Mouse (Mus musculus): Measurements from ENCODE around the gene Ybx3. TPM values are rescaled to one million over a fixed set of nuclear protein-coding genes. Genes with fewer than 3 reads are reported as not detected.

The Ybx3 gene
- polyA plus RNA-seq, 1 experiment from 2014 or later: 67.0 TPM

- H3K9ac ChIP-seq (ENCODE audit: low read length): no peak overlapping the region
- H3K27ac ChIP-seq (replicated peaks): no peak overlapping the region
- TF ChIP-seq CTCF (IDR thresholded peaks at IDR 0.05; ENCODE audit: low read depth) (no peak), EP300 (optimal IDR thresholded peaks at IDR 0.05) (no peak)
- H3K27me3 ChIP-seq (ENCODE audit: control insufficient read depth, insufficient read depth, low read length): no peaks in the 10 kb centered on the region
- no peaks in the 10 kb centered on the region for H3K36me3 ChIP-seq (ENCODE audit: control insufficient read depth, insufficient read depth, low read length)
- H3K4me3 ChIP-seq (ENCODE audit: low read depth, low read length): no peak overlapping the region
- no peak overlapping the region for H3K4me2 ChIP-seq (replicated peaks; ENCODE audit: low read depth)
- DNase-seq (ENCODE audit: low spot score) (peak; percentile 42), ATAC-seq (ENCODE audit: low FRiP score, low TSS enrichment) (peak; percentile 77)
- 65% methylated on average over 3 of the region's 3 CpGs for WGBS
- H3K4me1 ChIP-seq (replicated peaks; ENCODE audit: control insufficient read depth, insufficient read depth): no peaks in the 10 kb centered on the region
- no peaks in the 10 kb centered on the region for H3K9me3 ChIP-seq (ENCODE audit: control insufficient read depth, low read length)
These were observed 49.0 kb downstream of the Ybx3 start for GRCm38 (mm10) chr6:131339309-131339708.

- Histone ChIP-seq H3K27ac (replicated peaks) (no peak overlapping the region), H3K4me1 (replicated peaks; ENCODE audit: control insufficient read depth, insufficient read depth) (no peaks in the 10 kb centered on the region), H3K4me3 (ENCODE audit: low read depth, low read length) (no peak overlapping the region), H3K36me3 (ENCODE audit: control insufficient read depth, insufficient read depth, low read length) (no peaks in the 10 kb centered on the region), H3K4me2 (replicated peaks; ENCODE audit: low read depth) (no peak overlapping the region), H3K9ac (ENCODE audit: low read length) (no peak overlapping the region), H3K27me3 (ENCODE audit: control insufficient read depth, insufficient read depth, low read length) (no peaks in the 10 kb centered on the region), H3K9me3 (ENCODE audit: control insufficient read depth, low read length) (no peaks in the 10 kb centered on the region)
- ATAC-seq (ENCODE audit: low FRiP score, low TSS enrichment) (no peak), DNase-seq (ENCODE audit: low spot score) (no peak)
- WGBS: 77% methylated on average over 1 of the region's 1 CpGs
- TF ChIP-seq CTCF (IDR thresholded peaks at IDR 0.05; ENCODE audit: low read depth): no peak
- TF ChIP-seq EP300 (optimal IDR thresholded peaks at IDR 0.05): no peak
These were observed 49.5 kb downstream of the Ybx3 start for GRCm38 (mm10) chr6:131338787-131339186.

- Histone ChIP-seq H3K27ac (replicated peaks) (no peak overlapping the region), H3K9ac (ENCODE audit: low read length) (no peak overlapping the region), H3K9me3 (ENCODE audit: control insufficient read depth, low read length) (no peaks in the 10 kb centered on the region), H3K4me1 (replicated peaks; ENCODE audit: control insufficient read depth, insufficient read depth) (no peaks in the 10 kb centered on the region), H3K4me2 (replicated peaks; ENCODE audit: low read depth) (no peak overlapping the region), H3K4me3 (ENCODE audit: low read depth, low read length) (no peak overlapping the region), H3K27me3 (ENCODE audit: control insufficient read depth, insufficient read depth, low read length) (no peaks in the 10 kb centered on the region), H3K36me3 (ENCODE audit: control insufficient read depth, insufficient read depth, low read length) (no peaks in the 10 kb centered on the region)
- TF ChIP-seq CTCF (IDR thresholded peaks at IDR 0.05; ENCODE audit: low read depth): no peak
- no peak for TF ChIP-seq EP300 (optimal IDR thresholded peaks at IDR 0.05)
- 67% methylated on average over 2 of the region's 2 CpGs for WGBS
- ATAC-seq (ENCODE audit: low FRiP score, low TSS enrichment) (peak; percentile 51; the same call in 1 of the 2 replicates), DNase-seq (ENCODE audit: low spot score) (peak; percentile 59)
These were observed 61.2 kb downstream of the Ybx3 start for GRCm38 (mm10) chr6:131327076-131327475.

GRCm38 (mm10) chr6:131321854-131322639 lies 66.2 kb downstream of the Ybx3 start:
- TF ChIP-seq CTCF (IDR thresholded peaks at IDR 0.05; ENCODE audit: low read depth) (no peak), EP300 (optimal IDR thresholded peaks at IDR 0.05) (no peak)
- peak overlapping the region; percentile 59 for H3K27ac ChIP-seq (replicated peaks)
- ATAC-seq (ENCODE audit: low FRiP score, low TSS enrichment): peak; percentile 94

GRCm38 (mm10) chr6:131316155-131317101 lies 71.8 kb downstream of the Ybx3 start:
- no peaks in the 10 kb centered on the region for H3K36me3 ChIP-seq (ENCODE audit: control insufficient read depth, insufficient read depth, low read length)
- DNase-seq (ENCODE audit: low spot score): peak; percentile 75
- no peak overlapping the region for H3K4me3 ChIP-seq (ENCODE audit: low read depth, low read length)
- H3K9ac ChIP-seq (ENCODE audit: low read length): no peak overlapping the region
- peak; percentile 98 for ATAC-seq (ENCODE audit: low FRiP score, low TSS enrichment)
- no peak overlapping the region for H3K4me2 ChIP-seq (replicated peaks; ENCODE audit: low read depth)
- WGBS: 59% methylated on average over 7 of the region's 7 CpGs
- no peaks in the 10 kb centered on the region for H3K4me1 ChIP-seq (replicated peaks; ENCODE audit: control insufficient read depth, insufficient read depth)
- peak overlapping the region; percentile 90 for H3K27ac ChIP-seq (replicated peaks)
- no peaks in the 10 kb centered on the region for H3K9me3 ChIP-seq (ENCODE audit: control insufficient read depth, low read length)
- H3K27me3 ChIP-seq (ENCODE audit: control insufficient read depth, insufficient read depth, low read length): no peaks in the 10 kb centered on the region
- TF ChIP-seq CTCF (IDR thresholded peaks at IDR 0.05; ENCODE audit: low read depth) (no peak), EP300 (optimal IDR thresholded peaks at IDR 0.05) (peak; percentile 82)

More at GRCm38 (mm10) chr6:131321854-131322639, 66.2 kb downstream of the Ybx3 start:
- no peak overlapping the region for H3K4me3 ChIP-seq (ENCODE audit: low read depth, low read length)
- no peak overlapping the region for H3K4me2 ChIP-seq (replicated peaks; ENCODE audit: low read depth)
- no peaks in the 10 kb centered on the region for H3K9me3 ChIP-seq (ENCODE audit: control insufficient read depth, low read length)
- no peak overlapping the region for H3K9ac ChIP-seq (ENCODE audit: low read length)
- DNase-seq (ENCODE audit: low spot score): peak; percentile 44
- no peaks in the 10 kb centered on the region for H3K36me3 ChIP-seq (ENCODE audit: control insufficient read depth, insufficient read depth, low read length)
- 47% methylated on average over 3 of the region's 3 CpGs for WGBS
- no peaks in the 10 kb centered on the region for H3K4me1 ChIP-seq (replicated peaks; ENCODE audit: control insufficient read depth, insufficient read depth)
- no peaks in the 10 kb centered on the region for H3K27me3 ChIP-seq (ENCODE audit: control insufficient read depth, insufficient read depth, low read length)

Other genes with a start within 250 kb of the Ybx3 start
- 0.22 and 0.24 TPM in 2 replicates for gene Klra2, start 141.1 kb downstream of the Ybx3 start, polyA plus RNA-seq (2015; fragmentation: Nextera tagmentation; extraction: Ambion mirVana)
- 44.4 and 50.8 TPM in 2 replicates for gene Magohb, start 95.2 kb downstream of the Ybx3 start, polyA plus RNA-seq (2015; fragmentation: Nextera tagmentation; extraction: Ambion mirVana)
- 15.8 and 16.4 TPM in 2 replicates for gene Styk1, start 34.9 kb downstream of the Ybx3 start, polyA plus RNA-seq (2015; fragmentation: Nextera tagmentation; extraction: Ambion mirVana)
- not detected in 2 replicates for gene 5430401F13Rik, start 97.9 kb upstream of the Ybx3 start, polyA plus RNA-seq (2015; fragmentation: Nextera tagmentation; extraction: Ambion mirVana)
- gene Gm6619, start 97.9 kb upstream of the Ybx3 start, polyA plus RNA-seq (2015; fragmentation: Nextera tagmentation; extraction: Ambion mirVana): not detected in 2 replicates
- not detected in 2 replicates for gene Tas2r130, start 242.4 kb upstream of the Ybx3 start, polyA plus RNA-seq (2015; fragmentation: Nextera tagmentation; extraction: Ambion mirVana)

All from stomach, postnatal 0 days (tissue).